Mouse (Mus musculus) liver, embryonic 16.5 days (tissue): Measurements from ENCODE around the gene Enkd1. TPM values are rescaled to one million over a fixed set of nuclear protein-coding genes. Genes with fewer than 3 reads are reported as not detected.

Experiments used
- ATAC-seq: fragments of 200-750 bp; cut with Nextera tagmentation; 2 replicates; pipeline ENCODE4 v1.8.0; 2017; ENCODE audit warnings: low read depth, mild to moderate bottlenecking, moderate number of reproducible peaks, moderate library complexity
- H3K27ac ChIP-seq: fragments of 300-500 bp; sonication (generic); 2 replicates; pipeline ENCODE4 v1.5.1; 2014; ENCODE audit warnings: mild to moderate bottlenecking, low read length
- H3K27me3 ChIP-seq: fragments of 300-500 bp; sonication (generic); 2 replicates; pipeline ENCODE4 v1.6.1; 2014; ENCODE audit warnings: low read depth, low read length, mixed read lengths; ENCODE audit not compliant: control insufficient read depth, insufficient read depth
- H3K36me3 ChIP-seq: fragments of 300-500 bp; sonication (generic); 2 replicates; pipeline ENCODE4 v1.6.1; 2014; ENCODE audit warnings: mild to moderate bottlenecking; ENCODE audit not compliant: control insufficient read depth, insufficient read depth
- H3K4me1 ChIP-seq: fragments of 300-500 bp; sonication (generic); 2 replicates; pipeline ENCODE4 v1.6.1; 2014; ENCODE audit warnings: low read depth, low read length, mixed read lengths; ENCODE audit not compliant: control insufficient read depth
- H3K4me2 ChIP-seq: fragments of 300-500 bp; sonication (generic); 2 replicates; pipeline ENCODE4 v1.6.1; 2014; ENCODE audit warnings: low read depth, low read length, mixed read lengths
- H3K4me3 ChIP-seq: fragments of 300-500 bp; sonication (generic); 2 replicates; pipeline ENCODE4 v1.5.1; 2014; ENCODE audit warnings: low read depth, mild to moderate bottlenecking, low read length
- H3K9ac ChIP-seq: fragments of 300-500 bp; sonication (generic); 2 replicates; pipeline ENCODE4 v1.6.1; 2014; ENCODE audit warnings: low read depth, low read length
- H3K9me3 ChIP-seq: fragments of 300-500 bp; sonication (generic); replicated peaks from 2 replicates; pipeline ENCODE4 v1.6.1; 2016; ENCODE audit warnings: low read length; ENCODE audit not compliant: control insufficient read depth
- WGBS: fragments of 180-500 bp; shearing (Covaris S2); extraction: QIAGEN DNeasy Blood & Tissue Kit; methylation state at CpG from one replicate; pipeline ENCODE4 v1.1.7; 2014; ENCODE audit not compliant: insufficient replicate concordance; 5-methylcytosine and 5-hydroxymethylcytosine counted together
- polyA plus RNA-seq: library from polyadenylated mRNA; unstranded; fragments of >200 nt; fragmentation: Nextera tagmentation; extraction: Ambion mirVana; gene quantifications from 2 replicates; pipeline ENCODE4 v1.2.1, GENCODE M21; 2015

The Enkd1 gene
- polyA plus RNA-seq = 3.5 and 4.1 TPM in 2 replicates

GRCm38 (mm10) chr8:105707498-105708403, at the start of gene Enkd1, which contains the start of gene 4933405L10Rik:
TSS of gene Enkd1 (minus strand) at chr8:105708210.
TSS of gene 4933405L10Rik (plus strand) at chr8:105707655.
- H3K4me1 ChIP-seq = peaks cover 20% of the 10 kb centered on the region
- ATAC-seq = peak; percentile 71
- no peak within 1 kb of the TSS for H3K27ac ChIP-seq
- H3K9ac ChIP-seq = peak within 1 kb of the TSS; percentile 60
- H3K27me3 ChIP-seq = no peaks in the 10 kb centered on the region
- no peaks in the 10 kb centered on the region for H3K36me3 ChIP-seq
- under 1% methylated on average over 55 of the region's 55 CpGs for WGBS
- H3K4me3 ChIP-seq = peak within 1 kb of the TSS; percentile 82
- peak within 1 kb of the TSS; percentile 94 for H3K4me2 ChIP-seq
- no peaks in the 10 kb centered on the region for H3K9me3 ChIP-seq

GRCm38 (mm10) chr8:105754688-105755087, 46.7 kb upstream of the Enkd1 start:
- no peaks in the 10 kb centered on the region for H3K27me3 ChIP-seq
- no peaks in the 10 kb centered on the region for H3K36me3 ChIP-seq
- no peak overlapping the region for H3K4me3 ChIP-seq
- peaks cover 15% of the 10 kb centered on the region for H3K4me1 ChIP-seq
- no peak overlapping the region for H3K9ac ChIP-seq
- no peak for ATAC-seq
- no peak overlapping the region for H3K4me2 ChIP-seq
- WGBS = 63% methylated on average over 2 of the region's 2 CpGs
- H3K9me3 ChIP-seq = no peaks in the 10 kb centered on the region
- H3K27ac ChIP-seq = no peak overlapping the region

GRCm38 (mm10) chr8:105753916-105754315, 45.9 kb upstream of the Enkd1 start:
- Histone ChIP-seq H3K4me3 (no peak overlapping the region), H3K9ac (no peak overlapping the region), H3K27ac (no peak overlapping the region), H3K4me1 (peaks cover 13% of the 10 kb centered on the region), H3K9me3 (no peaks in the 10 kb centered on the region), H3K27me3 (no peaks in the 10 kb centered on the region), H3K36me3 (no peaks in the 10 kb centered on the region), H3K4me2 (no peak overlapping the region)
- no peak for ATAC-seq
- 76% methylated on average over 2 of the region's 2 CpGs for WGBS

- no peak overlapping the region for H3K4me3 ChIP-seq
- H3K36me3 ChIP-seq = no peaks in the 10 kb centered on the region
- no peaks in the 10 kb centered on the region for H3K27me3 ChIP-seq
- no peak overlapping the region for H3K27ac ChIP-seq
- peaks cover 6% of the 10 kb centered on the region for H3K4me1 ChIP-seq
- no peaks in the 10 kb centered on the region for H3K9me3 ChIP-seq
- ATAC-seq = peak; percentile 16; the same call in 1 of the 2 replicates
- H3K9ac ChIP-seq = no peak overlapping the region
- WGBS = 36% methylated on average over 11 of the region's 11 CpGs
- H3K4me2 ChIP-seq = no peak overlapping the region
Measured at GRCm38 (mm10) chr8:105750606-105751005, 42.6 kb upstream of the Enkd1 start.

GRCm38 (mm10) chr8:105743301-105743700, 35.3 kb upstream of the Enkd1 start:
- no peaks in the 10 kb centered on the region for H3K36me3 ChIP-seq
- H3K27ac ChIP-seq = no peak overlapping the region
- ATAC-seq = no peak
- no peaks in the 10 kb centered on the region; the same call in 1 of the 2 replicates for H3K4me1 ChIP-seq
- 71% methylated on average over 4 of the region's 4 CpGs for WGBS
- H3K9ac ChIP-seq = no peak overlapping the region
- H3K9me3 ChIP-seq = no peaks in the 10 kb centered on the region
- H3K27me3 ChIP-seq = no peaks in the 10 kb centered on the region
- no peak overlapping the region for H3K4me2 ChIP-seq
- no peak overlapping the region for H3K4me3 ChIP-seq

- Histone ChIP-seq H3K27me3 (no peaks in the 10 kb centered on the region), H3K27ac (no peak overlapping the region), H3K9ac (no peak overlapping the region), H3K9me3 (no peaks in the 10 kb centered on the region), H3K36me3 (no peaks in the 10 kb centered on the region), H3K4me3 (no peak overlapping the region), H3K4me1 (no peaks in the 10 kb centered on the region), H3K4me2 (no peak overlapping the region)
- WGBS = 67% methylated on average over 5 of the region's 5 CpGs
- no peak for ATAC-seq
Measured at GRCm38 (mm10) chr8:105739216-105739615, 31.2 kb upstream of the Enkd1 start.

- Histone ChIP-seq H3K36me3 (no peaks in the 10 kb centered on the region), H3K4me3 (no peak overlapping the region), H3K27ac (no peak overlapping the region), H3K4me2 (no peak overlapping the region), H3K9me3 (no peaks in the 10 kb centered on the region), H3K4me1 (peaks cover 3% of the 10 kb centered on the region), H3K9ac (no peak overlapping the region), H3K27me3 (no peaks in the 10 kb centered on the region)
- WGBS = 34% methylated on average over 5 of the region's 5 CpGs
- no peak for ATAC-seq
Measured at GRCm38 (mm10) chr8:105732186-105732585, 24.2 kb upstream of the Enkd1 start.

- H3K4me1 ChIP-seq = peaks cover 3% of the 10 kb centered on the region
- WGBS = 44% methylated on average over 18 of the region's 18 CpGs
- no peak overlapping the region for H3K4me3 ChIP-seq
- no peaks in the 10 kb centered on the region for H3K9me3 ChIP-seq
- ATAC-seq = peak; percentile 67
- H3K36me3 ChIP-seq = no peaks in the 10 kb centered on the region
- no peak overlapping the region for H3K27ac ChIP-seq
- H3K9ac ChIP-seq = no peak overlapping the region
- H3K27me3 ChIP-seq = no peaks in the 10 kb centered on the region
- no peak overlapping the region for H3K4me2 ChIP-seq
Measured at GRCm38 (mm10) chr8:105727397-105728124, 19.6 kb upstream of the Enkd1 start.

GRCm38 (mm10) chr8:105725726-105726125, 17.7 kb upstream of the Enkd1 start:
- H3K9ac ChIP-seq = no peak overlapping the region

More at GRCm38 (mm10) chr8:105725726-105726125, 17.7 kb upstream of the Enkd1 start:
- Histone ChIP-seq H3K4me1 (peaks cover 3% of the 10 kb centered on the region), H3K27ac (no peak overlapping the region), H3K4me2 (no peak overlapping the region), H3K36me3 (no peaks in the 10 kb centered on the region), H3K4me3 (no peak overlapping the region), H3K9me3 (no peaks in the 10 kb centered on the region), H3K27me3 (no peaks in the 10 kb centered on the region)
- no peak for ATAC-seq
- WGBS = 66% methylated on average over 5 of the region's 5 CpGs
